Mouse (Mus musculus) cerebellum, postnatal 14 days (tissue): ENCODE measurements at regions not wholly inside any gene's neighbourhood (a gene's known extent, or its start where the extent isn't known, plus 50 kb on each side); places are given as distances from the start of the nearest gene placed in this dataset.
"Not testable (repeated sequence)": the region's sequence is repeated elsewhere in the genome, so short reads cannot be mapped to it uniquely, and the experiment has no call there.

Experiments used
- DNase-seq, 2 experiments: peaks; one replicate each; pipeline ENCODE4 v3.0.0; 2021; ENCODE audit warnings: mixed read lengths in 2 of 2

DNA sequence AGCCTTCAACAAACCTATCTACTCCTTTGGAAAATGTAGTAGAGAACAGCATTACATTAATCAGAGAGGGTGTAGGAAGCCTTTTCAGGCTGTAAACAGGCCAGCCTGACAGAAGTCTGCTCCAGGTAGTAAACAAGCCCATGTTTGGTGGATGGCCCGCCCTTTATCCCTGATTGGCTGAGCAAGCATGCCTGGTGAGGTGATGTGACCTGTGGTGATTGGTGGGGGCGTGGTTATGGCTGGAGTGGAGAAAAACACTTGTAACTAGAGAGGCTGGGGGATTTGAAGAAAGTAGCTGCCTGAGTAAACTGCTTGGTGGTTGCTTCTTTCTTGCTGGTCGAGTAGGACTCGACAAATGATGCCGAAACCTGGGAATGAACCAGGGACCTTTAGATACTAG, 621.3 kb upstream of the Dsel start:
- DNase-seq, result not testable (repeated sequence)

GRCm38 (mm10) chr1:112456047-112456446, 591.3 kb upstream of the Dsel start:
- peak; percentile 75 to 82 for DNase-seq

DNA sequence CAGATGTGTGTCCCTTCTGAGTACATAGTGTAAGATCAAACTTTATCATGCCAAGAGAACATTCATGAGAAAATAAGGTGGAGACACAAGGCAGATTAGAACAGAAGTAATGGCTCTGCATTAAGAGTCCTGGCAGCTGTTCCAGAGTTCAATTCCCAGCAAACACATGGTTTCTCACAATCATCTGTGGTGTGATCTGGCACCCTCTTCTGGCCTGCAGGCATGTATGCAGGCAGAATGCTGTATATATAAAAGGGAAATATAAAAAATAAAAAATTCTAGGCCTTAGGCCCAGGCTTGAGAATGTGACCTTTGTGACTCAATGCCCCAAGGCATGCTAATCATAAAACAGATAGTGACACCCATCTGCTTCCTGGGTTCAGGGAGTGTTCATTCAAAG, 587.7 kb upstream of the Dsel start:
- DNase-seq, result no peak

- peak; percentile 6 to 22 for DNase-seq
Measured at GRCm38 (mm10) chr1:112451622-112452021, 586.9 kb upstream of the Dsel start.

GRCm38 (mm10) chr1:112439109-112439508, 574.4 kb upstream of the Dsel start:
- DNase-seq, result peak; percentile 86 to 88

DNA sequence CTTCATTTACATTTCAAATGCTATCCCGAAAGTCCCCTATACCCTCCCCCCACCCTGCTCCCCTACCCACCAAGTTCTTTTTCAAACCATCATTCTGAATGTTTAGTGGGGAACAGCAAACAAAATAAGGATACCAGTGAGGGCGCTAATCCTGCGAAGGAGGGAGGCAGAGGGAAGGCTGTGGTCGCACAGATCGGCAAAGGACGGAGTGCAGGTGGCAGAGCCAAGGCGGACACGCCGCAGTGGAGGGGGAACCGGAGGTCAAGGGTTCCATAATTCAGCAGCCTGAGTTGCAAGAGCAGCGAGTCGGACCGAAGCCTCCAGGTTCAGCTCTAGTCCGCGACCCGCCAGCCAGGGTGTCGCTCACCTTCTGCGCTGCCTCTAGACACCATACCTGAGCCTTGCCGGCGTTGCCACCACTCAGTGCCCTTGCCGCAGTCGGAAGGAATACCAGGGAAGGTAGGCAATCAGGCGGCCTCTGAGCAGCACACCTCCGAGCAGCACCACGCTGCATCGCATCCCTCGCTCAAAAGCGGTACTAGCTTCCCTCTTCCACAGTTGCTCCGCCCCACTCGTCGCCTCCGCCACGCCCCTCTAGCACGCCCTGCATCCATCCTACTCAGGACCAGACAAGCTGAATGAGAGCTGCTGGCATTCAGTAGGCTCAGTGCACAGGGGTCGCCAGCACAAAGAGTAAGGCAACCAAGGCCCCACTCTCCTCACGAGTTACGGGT, 551.8 kb upstream of the Dsel start:
- peak; percentile 72 to 74 for DNase-seq

DNA sequence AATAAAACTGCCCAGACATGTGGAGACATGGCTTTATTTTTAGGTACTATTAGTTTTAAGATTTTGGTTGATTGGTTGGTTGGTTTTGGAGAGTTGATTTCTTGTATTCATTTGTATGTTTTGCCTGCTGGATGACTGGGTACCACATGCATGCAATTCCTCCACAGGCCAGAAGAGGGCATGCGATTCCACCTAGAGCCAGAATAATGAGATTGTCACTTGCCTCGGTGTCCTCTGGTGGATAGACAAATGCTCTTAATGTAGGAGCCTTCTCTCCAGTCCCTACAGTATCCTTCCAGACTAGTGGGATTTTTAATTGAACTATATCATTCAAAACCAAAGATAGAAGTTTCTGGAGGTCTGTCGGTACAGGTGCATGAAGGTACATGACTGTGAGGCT, 524.1 kb upstream of the Dsel start:
- DNase-seq, result peak; percentile 82 to 84

DNA sequence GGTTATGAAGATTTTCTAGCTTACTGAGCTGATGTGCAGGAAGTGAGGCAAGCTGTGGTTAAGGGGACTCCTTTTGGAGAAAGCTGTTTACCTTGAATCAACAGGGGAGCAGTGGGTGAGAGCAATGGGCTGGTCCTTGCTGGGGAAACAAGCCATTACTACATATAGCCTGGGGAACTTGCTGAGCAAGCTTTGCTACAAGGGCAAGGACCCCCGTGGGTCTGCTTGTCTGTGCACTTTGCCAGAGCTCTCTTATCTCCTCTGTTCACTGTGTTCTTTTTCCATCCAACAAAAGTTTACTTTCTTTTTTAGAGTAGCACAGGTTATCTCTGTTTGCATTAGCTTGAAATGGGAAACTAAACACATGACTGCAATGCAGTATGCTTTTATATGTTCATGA, 519.3 kb upstream of the Dsel start:
- DNase-seq, result no peak

GRCm38 (mm10) chr1:112379651-112380264, 515.0 kb upstream of the Dsel start:
- peak; percentile 76 to 77 for DNase-seq

- DNase-seq, result peak; percentile 62 to 66
Measured at GRCm38 (mm10) chr1:112378660-112379059, 513.9 kb upstream of the Dsel start.

DNA sequence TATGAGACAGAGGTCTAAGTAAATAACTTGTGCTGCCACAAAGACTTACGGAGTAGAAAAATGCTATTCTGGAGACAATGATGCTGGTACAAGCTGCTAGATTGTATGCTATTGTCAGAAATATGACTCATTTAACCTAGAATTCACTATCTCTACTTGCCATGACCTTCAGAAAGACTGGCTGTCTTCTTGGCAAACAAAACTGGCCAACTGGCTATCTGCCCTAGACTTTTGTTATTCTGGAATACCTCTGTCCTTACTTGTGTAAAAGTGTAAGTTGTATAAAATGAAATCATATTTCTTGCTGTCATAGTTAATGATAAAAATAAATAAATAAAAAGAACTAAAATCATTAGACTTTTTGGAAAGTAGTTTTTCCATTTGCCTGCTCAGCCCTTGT, 491.1 kb upstream of the Dsel start:
- no peak for DNase-seq
